In the genomic region with DNA sequence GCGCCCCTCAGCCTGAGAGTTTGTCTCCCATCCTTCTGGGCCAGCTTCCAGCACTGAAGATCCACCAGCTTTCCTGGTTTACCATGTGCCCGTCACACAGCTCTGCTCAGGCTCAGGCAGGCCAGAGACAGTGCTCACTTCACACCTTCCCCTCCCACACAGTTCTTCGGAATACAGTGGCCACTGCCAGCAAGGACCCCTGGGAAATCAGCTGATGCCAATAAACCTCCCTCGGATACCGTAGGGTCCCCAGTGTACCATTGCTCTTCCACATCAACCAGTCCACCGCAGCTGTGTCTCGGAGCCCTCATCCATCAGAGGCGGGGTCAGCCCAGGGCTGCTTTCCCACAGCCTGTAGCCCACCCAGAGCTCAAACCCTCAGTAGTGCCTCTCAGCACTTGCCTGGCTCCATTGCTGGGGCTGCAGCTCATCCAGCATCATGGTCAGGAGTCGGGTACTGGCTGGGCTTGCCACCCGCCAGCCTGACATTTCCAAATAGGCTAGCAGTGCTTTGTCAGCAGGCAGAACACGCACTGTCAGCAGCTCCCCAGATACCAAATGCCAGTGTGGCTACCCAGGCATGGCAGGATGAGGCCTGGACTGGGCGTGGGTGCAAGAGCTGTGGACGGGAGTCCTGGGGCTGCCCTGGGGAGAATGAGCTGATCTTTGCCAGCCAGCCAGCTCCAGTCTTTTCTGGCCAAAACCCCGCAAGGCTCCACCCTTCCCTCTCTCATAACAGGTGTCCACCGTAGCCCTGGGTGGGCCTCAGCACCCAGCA, we compare ENCODE assay signal across 10 mouse cellular contexts. TPM values are rescaled to one million over a fixed set of nuclear protein-coding genes. Genes with fewer than 3 reads are reported as not detected.
A peak's percentile ranks its signal among the peaks of the same experiment; 100 is the strongest.
DNase-seq lines count a peak whose midpoint lies in the region; ATAC-seq and TF ChIP-seq lines count a peak whose summit lies in the region.
"Had no signal": no experiment of that assay in that cellular context is flagged by ENCODE, and none has a peak within 500 bp of the region (broad histone marks: within the 10 kb centered on the region; RNA-seq: fewer than 3 reads in every experiment).

No protein-coding gene starts in this region.

- no peaks in the 10 kb centered on the region for H3K27me3 ChIP-seq in embryonic facial prominence, embryonic 11.5 days (ENCODE audit: control insufficient read depth, insufficient read depth, low read length)
- no peaks in the 10 kb centered on the region; the same call in 1 of the 2 replicates for H3K27me3 ChIP-seq in embryonic facial prominence, embryonic 10.5 days (replicated peaks; ENCODE audit: low read depth, poor library complexity, severe bottlenecking)
- H3K27me3 ChIP-seq in hindbrain, postnatal 0 days (ENCODE audit: insufficient read depth, low read length) = no peaks in the 10 kb centered on the region
- no peaks in the 10 kb centered on the region for H3K27me3 ChIP-seq in midbrain, embryonic 11.5 days (ENCODE audit: control insufficient read depth, insufficient read depth, low read length)
- H3K27me3 ChIP-seq: embryonic facial prominence, embryonic 12.5 days; liver, embryonic 15.5 days had no signal

- no peaks in the 10 kb centered on the region for H3K9me3 ChIP-seq in embryonic facial prominence, embryonic 11.5 days (replicated peaks; ENCODE audit: control insufficient read depth, low read length)
- no peaks in the 10 kb centered on the region for H3K9me3 ChIP-seq in embryonic facial prominence, embryonic 10.5 days
- no peaks in the 10 kb centered on the region for H3K9me3 ChIP-seq in hindbrain, postnatal 0 days (ENCODE audit: low read length)
- H3K9me3 ChIP-seq in midbrain, embryonic 11.5 days (ENCODE audit: control insufficient read depth, low read length) = no peaks in the 10 kb centered on the region
- H3K9me3 ChIP-seq: embryonic facial prominence, embryonic 12.5 days; liver, embryonic 15.5 days had no signal

- DNase-seq in embryonic facial prominence, embryonic 11.5 days (ENCODE audit: low spot score) = no peak
- no peak for DNase-seq in embryonic facial prominence, embryonic 10.5 days (ENCODE audit: low spot score)
- peak; percentile 67 for DNase-seq in brain, adult 2 months (ENCODE audit: low read depth, low spot score)
- peak; percentile 45 for DNase-seq in hindbrain, postnatal 0 days (ENCODE audit: low spot score)
- DNase-seq in midbrain, embryonic 11.5 days (ENCODE audit: low spot score, missing footprints) = no peak
- DNase-seq in spleen, adult 12 weeks (ENCODE audit: low spot score) = no peak

- TF ChIP-seq CTCF in hindbrain, postnatal 0 days (IDR thresholded peaks at IDR 0.05; ENCODE audit: low read depth) = no peak

- 79% methylated on average over 15 of the region's 15 CpGs for WGBS in embryonic facial prominence, embryonic 11.5 days
- 80% methylated on average over 15 of the region's 15 CpGs for WGBS in embryonic facial prominence, embryonic 10.5 days
- 35% methylated on average over 15 of the region's 15 CpGs for WGBS in hindbrain, postnatal 0 days
- 75% methylated on average over 15 of the region's 15 CpGs for WGBS in midbrain, embryonic 11.5 days

- H3K36me3 ChIP-seq in embryonic facial prominence, embryonic 11.5 days (replicated peaks; ENCODE audit: control insufficient read depth, insufficient read depth, low read depth, low read length) = no peaks in the 10 kb centered on the region
- no peaks in the 10 kb centered on the region for H3K36me3 ChIP-seq in embryonic facial prominence, embryonic 10.5 days (replicated peaks)
- no peaks in the 10 kb centered on the region for H3K36me3 ChIP-seq in hindbrain, postnatal 0 days (ENCODE audit: insufficient read depth, low read length)
- no peaks in the 10 kb centered on the region for H3K36me3 ChIP-seq in midbrain, embryonic 11.5 days (ENCODE audit: control insufficient read depth, insufficient read depth, low read length)
- H3K36me3 ChIP-seq: embryonic facial prominence, embryonic 12.5 days; liver, embryonic 15.5 days had no signal

- no peak overlapping the region for H3K4me3 ChIP-seq in embryonic facial prominence, embryonic 11.5 days (ENCODE audit: low read depth, low read length)
- no peak overlapping the region for H3K4me3 ChIP-seq in embryonic facial prominence, embryonic 10.5 days
- no peak overlapping the region for H3K4me3 ChIP-seq in hindbrain, postnatal 0 days (ENCODE audit: low read length)
- H3K4me3 ChIP-seq in midbrain, embryonic 11.5 days (ENCODE audit: low read depth, low read length) = no peak overlapping the region
- H3K4me3 ChIP-seq: embryonic facial prominence, embryonic 12.5 days; liver, embryonic 15.5 days had no signal

- no peak overlapping the region for H3K9ac ChIP-seq in embryonic facial prominence, embryonic 11.5 days (replicated peaks; ENCODE audit: low read length)
- H3K9ac ChIP-seq in hindbrain, postnatal 0 days (replicated peaks; ENCODE audit: low read length) = no peak overlapping the region
- no peak overlapping the region for H3K9ac ChIP-seq in midbrain, embryonic 11.5 days (ENCODE audit: low read length)
- H3K9ac ChIP-seq: embryonic facial prominence, embryonic 12.5 days; liver, embryonic 15.5 days had no signal

- peak; percentile 27; the same call in 1 of the 2 replicates for ATAC-seq in embryonic facial prominence, embryonic 11.5 days (replicated peaks; ENCODE audit: insufficient number of reproducible peaks, low FRiP score, low TSS enrichment, low read depth)
- peak; percentile 63 for ATAC-seq in hindbrain, postnatal 0 days
- ATAC-seq in midbrain, embryonic 11.5 days (ENCODE audit: low FRiP score) = peak; percentile 28; the same call in 1 of the 2 replicates
- no peak for ATAC-seq in megakaryocyte, adult 5-6 weeks (ENCODE audit: poor library complexity, severe bottlenecking)
- no peak for ATAC-seq in monocyte, adult 5-6 weeks (replicated peaks; ENCODE audit: insufficient number of reproducible peaks, low FRiP score, low TSS enrichment, poor library complexity, severe bottlenecking)

- no peak overlapping the region for H3K4me2 ChIP-seq in embryonic facial prominence, embryonic 11.5 days (ENCODE audit: low read depth, low read length)
- no peak overlapping the region for H3K4me2 ChIP-seq in hindbrain, postnatal 0 days (ENCODE audit: low read depth, low read length)
- H3K4me2 ChIP-seq in midbrain, embryonic 11.5 days = no peak overlapping the region
- H3K4me2 ChIP-seq: embryonic facial prominence, embryonic 12.5 days; liver, embryonic 15.5 days had no signal

- no peak overlapping the region for H3K27ac ChIP-seq in embryonic facial prominence, embryonic 11.5 days (replicated peaks; ENCODE audit: low read depth, low read length)
- H3K27ac ChIP-seq in embryonic facial prominence, embryonic 10.5 days (replicated peaks) = no peak overlapping the region
- no peak overlapping the region for H3K27ac ChIP-seq in hindbrain, postnatal 0 days
- H3K27ac ChIP-seq in midbrain, embryonic 11.5 days (ENCODE audit: low read depth, low read length) = no peak overlapping the region
- H3K27ac ChIP-seq: embryonic facial prominence, embryonic 12.5 days; liver, embryonic 15.5 days had no signal

- no peaks in the 10 kb centered on the region for H3K4me1 ChIP-seq in embryonic facial prominence, embryonic 11.5 days (ENCODE audit: control insufficient read depth, insufficient read depth, low read length)
- H3K4me1 ChIP-seq in embryonic facial prominence, embryonic 10.5 days = peaks cover 17% of the 10 kb centered on the region
- H3K4me1 ChIP-seq in hindbrain, postnatal 0 days (ENCODE audit: insufficient read depth, low read length) = peaks cover 7% of the 10 kb centered on the region
- H3K4me1 ChIP-seq in midbrain, embryonic 11.5 days (ENCODE audit: control insufficient read depth, insufficient read depth, low read length) = peaks cover 4% of the 10 kb centered on the region; the same call in 1 of the 2 replicates
- H3K4me1 ChIP-seq: embryonic facial prominence, embryonic 12.5 days; liver, embryonic 15.5 days had no signal

RNA-seq across cellular contexts. Expression of gene Ccdc188, which starts 23.3 kb away (rescaled TPM):
- polyA plus RNA-seq in embryonic facial prominence, embryonic 11.5 days (2014; fragmentation: Nextera tagmentation; extraction: Ambion mirVana) = not detected in 2 replicates
- polyA plus RNA-seq in embryonic facial prominence, embryonic 10.5 days (2016; fragmentation: Nextera tagmentation; extraction: Ambion mirVana) = not detected in 2 replicates
- total RNA-seq in hindbrain, postnatal 0 days (2014; rRNA removed) = not detected in 2 replicates
- not detected in 2 replicates for polyA plus RNA-seq in hindbrain, postnatal 0 days (2015; fragmentation: Nextera tagmentation; extraction: Ambion mirVana)
- not detected in 2 replicates for polyA plus RNA-seq in midbrain, embryonic 11.5 days (2014; fragmentation: Nextera tagmentation; extraction: Ambion mirVana)
- not detected in 2 replicates for total RNA-seq in megakaryocyte, adult 5-6 weeks (2015)
- total RNA-seq in megakaryocyte, adult 5-6 weeks (2017) = not detected in 2 replicates
- total RNA-seq in monocyte, adult 5-6 weeks (2017) = not detected in 3 replicates
- polyA plus RNA-seq: embryonic facial prominence, embryonic 12.5 days; liver, embryonic 15.5 days had no signal

RNA-seq across cellular contexts. Expression of gene Zdhhc8, which starts 40.5 kb away (rescaled TPM):
- 9.3 and 11.6 TPM in 2 replicates for polyA plus RNA-seq in embryonic facial prominence, embryonic 11.5 days (2014; fragmentation: Nextera tagmentation; extraction: Ambion mirVana)
- 15.5 and 17.9 TPM in 2 replicates for polyA plus RNA-seq in embryonic facial prominence, embryonic 10.5 days (2016; fragmentation: Nextera tagmentation; extraction: Ambion mirVana)
- total RNA-seq in hindbrain, postnatal 0 days (2014; rRNA removed) = 32.0 and 34.0 TPM in 2 replicates
- polyA plus RNA-seq in hindbrain, postnatal 0 days (2015; fragmentation: Nextera tagmentation; extraction: Ambion mirVana) = 13.3 and 14.5 TPM in 2 replicates
- 7.1 and 8.4 TPM in 2 replicates for polyA plus RNA-seq in midbrain, embryonic 11.5 days (2014; fragmentation: Nextera tagmentation; extraction: Ambion mirVana)
- 5.1 and 5.8 TPM in 2 replicates for total RNA-seq in megakaryocyte, adult 5-6 weeks (2015)
- total RNA-seq in megakaryocyte, adult 5-6 weeks (2017) = 2.2 and 4.0 TPM in 2 replicates
- 0.76 to 6.5 TPM (median 1.2 TPM) in 3 replicates for total RNA-seq in monocyte, adult 5-6 weeks (2017)

RNA-seq across cellular contexts. Expression of gene Trmt2a, which starts 54.1 kb away (rescaled TPM):
- 83.6 and 102 TPM in 2 replicates for polyA plus RNA-seq in embryonic facial prominence, embryonic 11.5 days (2014; fragmentation: Nextera tagmentation; extraction: Ambion mirVana)
- polyA plus RNA-seq in embryonic facial prominence, embryonic 10.5 days (2016; fragmentation: Nextera tagmentation; extraction: Ambion mirVana) = 116 and 120 TPM in 2 replicates
- 61.4 and 65.1 TPM in 2 replicates for total RNA-seq in hindbrain, postnatal 0 days (2014; rRNA removed)
- polyA plus RNA-seq in hindbrain, postnatal 0 days (2015; fragmentation: Nextera tagmentation; extraction: Ambion mirVana) = 60.9 and 67.8 TPM in 2 replicates
- 90.4 and 104 TPM in 2 replicates for polyA plus RNA-seq in midbrain, embryonic 11.5 days (2014; fragmentation: Nextera tagmentation; extraction: Ambion mirVana)
- total RNA-seq in megakaryocyte, adult 5-6 weeks (2015) = 62.8 and 73.1 TPM in 2 replicates
- total RNA-seq in megakaryocyte, adult 5-6 weeks (2017) = 48.8 and 69.0 TPM in 2 replicates
- total RNA-seq in monocyte, adult 5-6 weeks (2017) = 78.5 to 79.6 TPM (median 79.2 TPM) in 3 replicates

RNA-seq across cellular contexts. Expression of gene Ranbp1, which starts 54.1 kb away (rescaled TPM):
- 1,220 and 1,409 TPM in 2 replicates for polyA plus RNA-seq in embryonic facial prominence, embryonic 11.5 days (2014; fragmentation: Nextera tagmentation; extraction: Ambion mirVana)
- polyA plus RNA-seq in embryonic facial prominence, embryonic 10.5 days (2016; fragmentation: Nextera tagmentation; extraction: Ambion mirVana) = 1,276 and 1,293 TPM in 2 replicates
- total RNA-seq in hindbrain, postnatal 0 days (2014; rRNA removed) = 110 and 127 TPM in 2 replicates
- 426 and 453 TPM in 2 replicates for polyA plus RNA-seq in hindbrain, postnatal 0 days (2015; fragmentation: Nextera tagmentation; extraction: Ambion mirVana)
- 1,256 and 1,339 TPM in 2 replicates for polyA plus RNA-seq in midbrain, embryonic 11.5 days (2014; fragmentation: Nextera tagmentation; extraction: Ambion mirVana)
- total RNA-seq in megakaryocyte, adult 5-6 weeks (2015) = 222 and 262 TPM in 2 replicates
- 251 and 278 TPM in 2 replicates for total RNA-seq in megakaryocyte, adult 5-6 weeks (2017)
- 90.8 to 134 TPM (median 92.1 TPM) in 3 replicates for total RNA-seq in monocyte, adult 5-6 weeks (2017)

Comparison
In these comparisons a context has a peak if more than half of its experiments do, and no peak if none do; other contexts are left out.
1. ATAC-seq: peak in embryonic facial prominence, embryonic 11.5 days (single experiment), hindbrain, postnatal 0 days (single experiment) and midbrain, embryonic 11.5 days (single experiment); none in megakaryocyte, adult 5-6 weeks (single experiment) and monocyte, adult 5-6 weeks (single experiment).
2. DNase-seq: peak in brain, adult 2 months (single experiment) and hindbrain, postnatal 0 days (single experiment); none in embryonic facial prominence, embryonic 11.5 days (single experiment), embryonic facial prominence, embryonic 10.5 days (single experiment), midbrain, embryonic 11.5 days (single experiment) and spleen, adult 12 weeks (single experiment).